Mouse (Mus musculus): ENCODE measurements around the gene Gpr107. TPM values are rescaled to one million over a fixed set of nuclear protein-coding genes. Genes with fewer than 3 reads are reported as not detected.
"Not testable (repeated sequence)": the region's sequence is repeated elsewhere in the genome, so short reads cannot be mapped to it uniquely, and the experiment has no call there.

Gene Gpr107
- total and polyA plus RNA-seq, 2 experiments from 2014 or later: 24.0 to 40.8 TPM

- ATAC-seq (no peak), DNase-seq (no peak)
- Histone ChIP-seq H3K4me1 (ENCODE audit: insufficient read depth) (no peaks in the 10 kb centered on the region), H3K4me3 (ENCODE audit: low read depth, low read length) (no peak overlapping the region), H3K9ac (no peak overlapping the region), H3K9me3 (ENCODE audit: low read length) (no peaks in the 10 kb centered on the region), H3K27ac (ENCODE audit: low read depth, low read length) (no peak overlapping the region), H3K4me2 (ENCODE audit: low read depth) (no peak overlapping the region), H3K36me3 (ENCODE audit: insufficient read depth) (peaks cover 28% of the 10 kb centered on the region), H3K27me3 (ENCODE audit: insufficient read depth, low read length) (no peaks in the 10 kb centered on the region)
- 86% methylated on average over 4 of the region's 4 CpGs for WGBS
- no peak for TF ChIP-seq CTCF (IDR thresholded peaks at IDR 0.05; ENCODE audit: low read depth)
Observed at GRCm38 (mm10) chr2:31165529-31165928, 13.4 kb downstream of the Gpr107 start.

- peaks cover 46% of the 10 kb centered on the region for H3K36me3 ChIP-seq (ENCODE audit: insufficient read depth)
- not testable (repeated sequence) for H3K4me3 ChIP-seq (ENCODE audit: low read depth, low read length); H3K27me3 ChIP-seq (ENCODE audit: insufficient read depth, low read length); H3K4me1 ChIP-seq (ENCODE audit: insufficient read depth); H3K9ac ChIP-seq; H3K9me3 ChIP-seq (ENCODE audit: low read length); H3K4me2 ChIP-seq (ENCODE audit: low read depth); DNase-seq; H3K27ac ChIP-seq (ENCODE audit: low read depth, low read length); ATAC-seq
- WGBS: 97% methylated on average over 2 of the region's 2 CpGs
Observed at GRCm38 (mm10) chr2:31167571-31167970, 15.5 kb downstream of the Gpr107 start.

- WGBS: 85% methylated on average over 10 of the region's 10 CpGs
- no peak for DNase-seq
Observed at GRCm38 (mm10) chr2:31169001-31169400, 16.9 kb downstream of the Gpr107 start.

DNA sequence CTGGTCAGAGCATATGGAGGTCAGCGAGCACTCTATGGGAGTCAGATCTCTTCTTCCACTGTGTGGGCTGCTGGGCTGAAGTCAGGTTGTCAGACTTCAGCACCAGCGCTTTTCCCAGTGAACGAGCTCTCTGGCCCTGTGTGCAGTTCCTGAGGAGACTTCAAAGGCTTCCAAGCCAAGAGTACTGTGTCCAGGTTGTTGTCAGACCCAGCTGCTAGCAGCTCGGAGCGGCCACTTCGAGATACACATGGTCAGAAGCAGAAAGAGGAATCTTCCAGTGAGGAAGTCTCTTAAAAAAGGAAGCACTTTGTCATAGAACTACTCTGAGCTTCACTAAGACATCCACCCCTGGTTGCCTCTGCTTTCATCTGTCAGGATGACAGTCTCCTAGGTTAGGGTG, 18.0 kb downstream of the Gpr107 start:
- no peak for ATAC-seq
- Histone ChIP-seq H3K9me3 (ENCODE audit: low read length) (no peaks in the 10 kb centered on the region), H3K4me1 (ENCODE audit: insufficient read depth) (no peaks in the 10 kb centered on the region), H3K36me3 (ENCODE audit: insufficient read depth) (peaks cover 62% of the 10 kb centered on the region), H3K27me3 (ENCODE audit: insufficient read depth, low read length) (no peaks in the 10 kb centered on the region), H3K4me3 (ENCODE audit: low read depth, low read length) (no peak overlapping the region), H3K27ac (ENCODE audit: low read depth, low read length) (no peak overlapping the region), H3K9ac (no peak overlapping the region), H3K4me2 (ENCODE audit: low read depth) (no peak overlapping the region)
- no peak for TF ChIP-seq CTCF (IDR thresholded peaks at IDR 0.05; ENCODE audit: low read depth)
- DNase-seq: no peak
- 95% methylated on average over 6 of the region's 6 CpGs for WGBS

More at GRCm38 (mm10) chr2:31169001-31169400, 16.9 kb downstream of the Gpr107 start:
- no peaks in the 10 kb centered on the region for H3K4me1 ChIP-seq (ENCODE audit: insufficient read depth)
- no peaks in the 10 kb centered on the region for H3K9me3 ChIP-seq (ENCODE audit: low read length)
- H3K36me3 ChIP-seq (ENCODE audit: insufficient read depth): peaks cover 57% of the 10 kb centered on the region
- ATAC-seq: no peak
- H3K27ac ChIP-seq (ENCODE audit: low read depth, low read length): no peak overlapping the region
- H3K27me3 ChIP-seq (ENCODE audit: insufficient read depth, low read length): no peaks in the 10 kb centered on the region
- no peak for TF ChIP-seq CTCF (IDR thresholded peaks at IDR 0.05; ENCODE audit: low read depth)
- no peak overlapping the region for H3K9ac ChIP-seq
- H3K4me3 ChIP-seq (ENCODE audit: low read depth, low read length): no peak overlapping the region
- H3K4me2 ChIP-seq (ENCODE audit: low read depth): no peak overlapping the region

- H3K27me3 ChIP-seq (ENCODE audit: insufficient read depth, low read length): no peaks in the 10 kb centered on the region
- H3K27ac ChIP-seq (ENCODE audit: low read depth, low read length): no peak overlapping the region
- DNase-seq: no peak
- H3K9me3 ChIP-seq (ENCODE audit: low read length): no peaks in the 10 kb centered on the region
- 79% methylated on average over 5 of the region's 5 CpGs for WGBS
- peaks cover 75% of the 10 kb centered on the region for H3K36me3 ChIP-seq (ENCODE audit: insufficient read depth)
- no peak for ATAC-seq
- no peaks in the 10 kb centered on the region for H3K4me1 ChIP-seq (ENCODE audit: insufficient read depth)
- H3K9ac ChIP-seq: no peak overlapping the region
- TF ChIP-seq CTCF (IDR thresholded peaks at IDR 0.05; ENCODE audit: low read depth): no peak
- no peak overlapping the region for H3K4me2 ChIP-seq (ENCODE audit: low read depth)
- no peak overlapping the region for H3K4me3 ChIP-seq (ENCODE audit: low read depth, low read length)
Observed at GRCm38 (mm10) chr2:31172001-31172400, 19.9 kb downstream of the Gpr107 start.

GRCm38 (mm10) chr2:31172536-31172935, 20.4 kb downstream of the Gpr107 start:
- Histone ChIP-seq H3K27me3 (ENCODE audit: insufficient read depth, low read length) (no peaks in the 10 kb centered on the region), H3K27ac (ENCODE audit: low read depth, low read length) (no peak overlapping the region), H3K4me3 (ENCODE audit: low read depth, low read length) (no peak overlapping the region), H3K9me3 (ENCODE audit: low read length) (no peaks in the 10 kb centered on the region), H3K4me1 (ENCODE audit: insufficient read depth) (no peaks in the 10 kb centered on the region), H3K4me2 (ENCODE audit: low read depth) (no peak overlapping the region), H3K36me3 (ENCODE audit: insufficient read depth) (peaks cover 81% of the 10 kb centered on the region), H3K9ac (no peak overlapping the region)
- DNase-seq (no peak), ATAC-seq (no peak)
- 96% methylated on average over 5 of the region's 5 CpGs for WGBS
- peak; percentile 39 for TF ChIP-seq CTCF (IDR thresholded peaks at IDR 0.05; ENCODE audit: low read depth)

- H3K4me1 ChIP-seq (ENCODE audit: insufficient read depth): no peaks in the 10 kb centered on the region
- ATAC-seq (no peak), DNase-seq (peak; percentile 7)
- H3K4me2 ChIP-seq (ENCODE audit: low read depth): no peak overlapping the region
- H3K9me3 ChIP-seq (ENCODE audit: low read length): no peaks in the 10 kb centered on the region
- WGBS: 84% methylated on average over 4 of the region's 4 CpGs
- H3K9ac ChIP-seq: no peak overlapping the region
- peaks cover 83% of the 10 kb centered on the region for H3K36me3 ChIP-seq (ENCODE audit: insufficient read depth)
- peak; percentile 26 for TF ChIP-seq CTCF (IDR thresholded peaks at IDR 0.05; ENCODE audit: low read depth)
- no peaks in the 10 kb centered on the region for H3K27me3 ChIP-seq (ENCODE audit: insufficient read depth, low read length)
- H3K27ac ChIP-seq (ENCODE audit: low read depth, low read length): no peak overlapping the region
- no peak overlapping the region for H3K4me3 ChIP-seq (ENCODE audit: low read depth, low read length)
Observed at GRCm38 (mm10) chr2:31173290-31173689, 21.2 kb downstream of the Gpr107 start.

DNA sequence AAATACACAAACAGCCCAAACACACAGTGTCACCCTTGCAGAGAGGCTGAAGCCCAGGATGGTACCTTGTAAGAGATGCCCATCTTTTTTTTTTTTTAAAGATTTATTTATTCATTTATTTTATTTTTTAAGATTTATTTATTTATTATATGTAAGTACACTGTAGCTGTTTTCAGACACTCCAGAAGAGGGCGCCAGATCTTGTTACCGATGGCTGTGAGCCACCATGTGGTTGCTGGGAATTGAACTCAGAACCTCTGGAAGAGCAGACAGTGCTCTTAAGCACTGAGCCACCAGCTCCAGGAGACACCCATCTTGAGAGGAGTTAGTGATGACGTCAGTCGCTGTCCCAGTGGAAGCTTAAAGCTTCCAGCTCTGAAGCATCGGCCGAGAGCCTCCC, 26.5 kb downstream of the Gpr107 start:
- WGBS: 79% methylated on average over 6 of the region's 6 CpGs
- H3K36me3 ChIP-seq (ENCODE audit: insufficient read depth): peaks cover 70% of the 10 kb centered on the region
- DNase-seq; H3K27ac ChIP-seq (ENCODE audit: low read depth, low read length); ATAC-seq; H3K9ac ChIP-seq; H3K4me1 ChIP-seq (ENCODE audit: insufficient read depth); H3K4me2 ChIP-seq (ENCODE audit: low read depth); H3K27me3 ChIP-seq (ENCODE audit: insufficient read depth, low read length); H3K9me3 ChIP-seq (ENCODE audit: low read length); H3K4me3 ChIP-seq (ENCODE audit: low read depth, low read length): not testable (repeated sequence)
- TF ChIP-seq CTCF (IDR thresholded peaks at IDR 0.05; ENCODE audit: low read depth): peak; percentile 16; the same call in 1 of the 2 replicates

Data from forebrain, postnatal 0 days (tissue).